Mouse (Mus musculus): ENCODE data around the gene Tex101.

DNA sequence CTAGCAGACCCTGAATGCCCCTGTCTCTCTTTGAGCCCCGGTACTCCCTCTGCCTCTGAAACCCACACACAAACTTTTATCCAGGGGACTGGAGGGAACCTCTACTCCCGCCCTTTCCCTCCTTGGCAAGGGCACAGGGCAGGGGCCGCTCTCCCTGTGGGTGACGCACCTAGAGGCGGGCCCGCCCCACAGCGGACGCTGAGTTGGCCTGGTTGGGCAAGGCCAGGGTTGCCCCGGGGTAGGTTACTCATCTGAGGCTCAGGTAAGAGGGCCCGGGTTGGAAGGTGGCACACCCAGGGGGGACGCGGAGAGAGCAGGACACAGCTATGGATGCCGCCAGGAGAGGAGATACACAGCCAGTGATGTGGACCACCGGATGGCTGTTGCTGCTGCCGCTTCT lies 40.2 kb downstream of the Tex101 start, which contains the start of gene Lypd3:
- TF ChIP-seq CHD2 (IDR thresholded peaks at IDR 0.05; ENCODE audit: low read depth, low read length) (no peak), HCFC1 (IDR thresholded peaks at IDR 0.05; ENCODE audit: borderline replicate concordance, insufficient read depth, low read length) (no peak), MAFK (IDR thresholded peaks at IDR 0.05; ENCODE audit: insufficient read depth, low read depth, low read length) (no peak)
